Mouse (Mus musculus): ENCODE measurements around the gene Cadps.

Cadps gene

GRCm38 (mm10) chr14:12437976-12438375 is 384.9 kb downstream of the Cadps start:
- Histone ChIP-seq H3K36me3 (ENCODE audit: control insufficient read depth, insufficient read depth, low read length, poor library complexity, severe bottlenecking) (no peaks in the 10 kb centered on the region), H3K27me3 (ENCODE audit: control insufficient read depth, insufficient read depth, low read length, poor library complexity, severe bottlenecking) (no peaks in the 10 kb centered on the region)
- no peak for DNase-seq (ENCODE audit: low read depth, low spot score)

- DNase-seq (ENCODE audit: low read depth, low spot score) = no peak
- Histone ChIP-seq H3K27me3 (ENCODE audit: control insufficient read depth, insufficient read depth, low read length, poor library complexity, severe bottlenecking) (no peaks in the 10 kb centered on the region), H3K36me3 (ENCODE audit: control insufficient read depth, insufficient read depth, low read length, poor library complexity, severe bottlenecking) (no peaks in the 10 kb centered on the region)
Observed at GRCm38 (mm10) chr14:12437422-12437821, 385.5 kb downstream of the Cadps start.

DNA sequence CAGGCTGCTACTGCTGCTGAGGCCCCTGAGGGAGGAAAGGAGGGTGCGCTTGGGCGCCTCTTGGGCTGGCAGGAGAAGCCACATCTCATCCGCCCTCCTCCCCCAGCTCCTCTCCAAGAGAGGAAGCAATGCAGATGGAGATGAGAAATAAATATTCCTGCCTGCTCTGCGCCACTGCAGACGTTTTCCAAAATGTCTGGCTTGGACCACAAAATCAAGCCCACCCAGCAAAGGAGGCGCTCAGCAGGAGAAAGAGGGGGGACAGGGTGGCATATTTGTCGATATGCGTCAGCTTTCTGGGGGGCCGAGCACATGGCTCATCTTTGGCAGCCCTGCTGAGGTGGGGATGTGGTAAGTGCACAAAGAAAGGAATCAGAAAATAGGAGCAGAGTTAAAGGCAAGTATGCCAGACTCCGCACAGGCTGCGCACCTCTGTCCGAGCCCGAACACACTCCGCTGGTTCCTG is 385.9 kb downstream of the Cadps start:
- DNase-seq (ENCODE audit: low read depth, low spot score) = no peak
- H3K36me3 ChIP-seq (ENCODE audit: control insufficient read depth, insufficient read depth, low read length, poor library complexity, severe bottlenecking) = no peaks in the 10 kb centered on the region
- no peaks in the 10 kb centered on the region for H3K27me3 ChIP-seq (ENCODE audit: control insufficient read depth, insufficient read depth, low read length, poor library complexity, severe bottlenecking)

DNA sequence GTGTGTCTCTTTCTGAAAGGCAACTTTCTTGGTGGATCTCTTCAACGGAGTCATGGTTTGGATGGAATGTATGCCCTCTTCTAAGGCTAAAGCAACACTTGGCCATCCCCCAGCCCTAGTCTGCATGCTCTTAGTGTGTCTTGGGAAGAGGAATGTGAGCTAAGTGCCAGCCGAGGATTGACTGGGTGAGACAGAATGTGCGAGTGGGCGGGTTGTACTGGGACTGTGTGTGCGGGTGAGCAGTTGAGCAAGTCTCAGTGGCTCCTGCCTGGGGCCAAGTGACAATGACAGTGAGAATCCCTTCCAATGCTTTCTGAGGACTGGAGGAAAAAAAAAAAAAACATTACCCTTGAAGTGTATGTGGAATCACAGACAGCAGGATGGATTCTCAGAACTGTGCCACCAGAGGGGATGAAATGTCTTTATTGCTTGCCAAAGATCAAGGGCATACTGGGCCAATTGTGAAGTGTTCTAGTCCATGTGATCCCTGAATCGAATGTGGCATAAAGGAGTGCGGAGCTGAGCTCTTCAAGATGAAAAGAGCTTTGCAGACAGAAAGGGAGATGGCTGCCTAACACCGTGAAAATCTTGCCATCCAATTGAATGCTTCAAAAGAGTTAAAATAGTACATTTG is 394.7 kb downstream of the Cadps start:
- no peaks in the 10 kb centered on the region for H3K36me3 ChIP-seq (ENCODE audit: control insufficient read depth, insufficient read depth, low read length, poor library complexity, severe bottlenecking)
- no peak for DNase-seq (ENCODE audit: low read depth, low spot score)

DNA sequence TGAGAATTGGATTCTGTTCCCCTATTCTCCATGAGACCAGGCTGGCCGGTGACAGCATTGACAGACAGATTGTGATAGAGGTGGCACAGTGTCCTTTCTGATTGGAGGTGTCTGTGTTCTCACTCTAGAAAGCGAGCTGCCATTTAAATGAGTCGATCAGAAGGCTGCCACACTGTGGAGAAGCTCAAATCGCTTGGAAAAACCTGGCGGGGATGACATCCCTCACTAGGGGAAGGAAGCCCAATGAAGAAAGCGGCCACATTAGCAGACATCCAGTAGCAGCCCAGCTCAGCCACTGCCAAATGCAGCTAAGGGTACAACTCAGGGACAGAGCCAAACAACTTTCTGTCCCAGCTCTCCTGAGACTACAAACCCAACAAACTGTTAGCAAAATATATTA is 397.6 kb downstream of the Cadps start:
- Histone ChIP-seq H3K36me3 (ENCODE audit: control insufficient read depth, insufficient read depth, low read length, poor library complexity, severe bottlenecking) (no peaks in the 10 kb centered on the region), H3K27me3 (ENCODE audit: control insufficient read depth, insufficient read depth, low read length, poor library complexity, severe bottlenecking) (no peaks in the 10 kb centered on the region)
- no peak for DNase-seq (ENCODE audit: low read depth, low spot score)

More for the DNA sequence above, 394.7 kb downstream of the Cadps start:
- H3K27me3 ChIP-seq (ENCODE audit: control insufficient read depth, insufficient read depth, low read length, poor library complexity, severe bottlenecking) = no peaks in the 10 kb centered on the region

DNA sequence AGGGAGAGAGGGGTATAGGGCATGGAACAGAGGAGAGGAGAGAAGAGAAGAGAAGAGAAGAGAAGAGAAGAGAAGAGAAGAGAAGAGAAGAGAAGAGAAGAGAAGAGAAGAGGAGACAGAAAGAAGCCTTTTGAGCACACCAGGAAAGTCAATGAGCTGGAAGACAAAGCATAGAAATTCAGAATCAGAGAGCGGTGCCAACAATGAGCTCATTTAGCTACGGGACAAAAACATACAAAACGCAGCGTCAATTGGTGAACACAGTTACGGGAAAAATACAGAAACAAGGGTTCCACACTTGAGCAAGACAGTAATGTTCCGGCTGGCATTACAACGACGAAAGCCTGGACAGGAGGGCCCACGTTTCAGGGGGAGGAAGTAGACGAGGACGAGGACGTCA is 412.6 kb downstream of the Cadps start:
- no peaks in the 10 kb centered on the region for H3K36me3 ChIP-seq (ENCODE audit: control insufficient read depth, insufficient read depth, low read length, poor library complexity, severe bottlenecking)
- no peak for DNase-seq (ENCODE audit: low read depth, low spot score)
- no peaks in the 10 kb centered on the region for H3K27me3 ChIP-seq (ENCODE audit: control insufficient read depth, insufficient read depth, low read length, poor library complexity, severe bottlenecking)

GRCm38 (mm10) chr14:12409811-12410210 is 413.1 kb downstream of the Cadps start:
- Histone ChIP-seq H3K27me3 (ENCODE audit: control insufficient read depth, insufficient read depth, low read length, poor library complexity, severe bottlenecking) (no peaks in the 10 kb centered on the region), H3K36me3 (ENCODE audit: control insufficient read depth, insufficient read depth, low read length, poor library complexity, severe bottlenecking) (no peaks in the 10 kb centered on the region)
- DNase-seq (ENCODE audit: low read depth, low spot score) = no peak

GRCm38 (mm10) chr14:12406588-12406987 is 416.3 kb downstream of the Cadps start:
- H3K36me3 ChIP-seq (ENCODE audit: control insufficient read depth, insufficient read depth, low read length, poor library complexity, severe bottlenecking) = no peaks in the 10 kb centered on the region
- H3K27me3 ChIP-seq (ENCODE audit: control insufficient read depth, insufficient read depth, low read length, poor library complexity, severe bottlenecking) = no peaks in the 10 kb centered on the region
- DNase-seq (ENCODE audit: low read depth, low spot score) = no peak

GRCm38 (mm10) chr14:12405201-12405600 is 417.7 kb downstream of the Cadps start:
- Histone ChIP-seq H3K27me3 (ENCODE audit: control insufficient read depth, insufficient read depth, low read length, poor library complexity, severe bottlenecking) (no peaks in the 10 kb centered on the region), H3K36me3 (ENCODE audit: control insufficient read depth, insufficient read depth, low read length, poor library complexity, severe bottlenecking) (no peaks in the 10 kb centered on the region)
- no peak for DNase-seq (ENCODE audit: low read depth, low spot score)

- H3K36me3 ChIP-seq (ENCODE audit: control insufficient read depth, insufficient read depth, low read length, poor library complexity, severe bottlenecking) = no peaks in the 10 kb centered on the region
- DNase-seq (ENCODE audit: low read depth, low spot score) = no peak
- H3K27me3 ChIP-seq (ENCODE audit: control insufficient read depth, insufficient read depth, low read length, poor library complexity, severe bottlenecking) = no peaks in the 10 kb centered on the region
Observed at GRCm38 (mm10) chr14:12404724-12405123, 418.2 kb downstream of the Cadps start.

DNA sequence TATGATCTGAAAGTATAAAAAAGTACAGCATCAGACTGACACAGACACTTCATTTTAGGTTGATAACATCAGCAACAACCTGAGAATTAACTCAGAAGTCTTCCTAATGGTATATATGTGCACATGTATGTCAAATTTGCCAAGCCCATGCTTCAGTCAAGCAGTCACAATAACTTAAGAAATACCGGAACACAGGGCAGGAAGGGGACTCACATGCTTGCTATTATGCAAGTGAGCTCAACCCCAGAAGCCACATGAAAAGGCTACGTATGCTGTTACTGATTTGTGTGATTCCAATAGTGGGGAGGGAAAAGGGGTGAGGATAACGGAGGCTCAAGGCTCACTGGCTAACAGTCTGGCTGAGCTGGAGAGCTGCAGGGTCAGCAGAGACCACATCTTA is 418.8 kb downstream of the Cadps start:
- H3K27me3 ChIP-seq (ENCODE audit: control insufficient read depth, insufficient read depth, low read length, poor library complexity, severe bottlenecking) = no peaks in the 10 kb centered on the region
- no peaks in the 10 kb centered on the region for H3K36me3 ChIP-seq (ENCODE audit: control insufficient read depth, insufficient read depth, low read length, poor library complexity, severe bottlenecking)
- DNase-seq (ENCODE audit: low read depth, low spot score) = no peak

- DNase-seq (ENCODE audit: low read depth, low spot score) = no peak
- H3K36me3 ChIP-seq (ENCODE audit: control insufficient read depth, insufficient read depth, low read length, poor library complexity, severe bottlenecking) = no peaks in the 10 kb centered on the region
Observed at GRCm38 (mm10) chr14:12400116-12400515, 422.8 kb downstream of the Cadps start.

DNA sequence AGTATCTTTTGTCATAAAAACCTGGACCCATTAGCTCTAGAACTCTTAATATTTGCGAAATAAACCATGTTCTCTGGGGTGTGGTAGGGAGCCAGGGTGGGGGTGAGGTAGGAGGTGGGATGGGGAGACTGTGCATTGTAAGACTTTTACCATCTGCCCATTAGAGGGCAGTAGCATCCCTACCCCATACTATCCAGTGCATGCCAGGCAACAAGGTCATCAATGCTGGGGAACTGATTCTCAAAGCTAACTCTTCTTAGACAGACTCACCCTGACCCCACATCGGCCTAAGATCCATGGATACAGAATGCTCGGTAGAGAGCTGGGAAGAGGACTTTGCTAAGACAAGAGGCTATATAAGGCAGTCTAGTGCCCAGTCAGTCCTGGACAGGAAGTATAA is 425.3 kb downstream of the Cadps start:
- Histone ChIP-seq H3K27me3 (ENCODE audit: control insufficient read depth, insufficient read depth, low read length, poor library complexity, severe bottlenecking) (no peaks in the 10 kb centered on the region), H3K36me3 (ENCODE audit: control insufficient read depth, insufficient read depth, low read length, poor library complexity, severe bottlenecking) (no peaks in the 10 kb centered on the region)
- no peak for DNase-seq (ENCODE audit: low read depth, low spot score)

More at GRCm38 (mm10) chr14:12400116-12400515, 422.8 kb downstream of the Cadps start:
- no peaks in the 10 kb centered on the region for H3K27me3 ChIP-seq (ENCODE audit: control insufficient read depth, insufficient read depth, low read length, poor library complexity, severe bottlenecking)

- no peaks in the 10 kb centered on the region for H3K36me3 ChIP-seq (ENCODE audit: control insufficient read depth, insufficient read depth, low read length, poor library complexity, severe bottlenecking)
- H3K27me3 ChIP-seq (ENCODE audit: control insufficient read depth, insufficient read depth, low read length, poor library complexity, severe bottlenecking) = no peaks in the 10 kb centered on the region
- DNase-seq (ENCODE audit: low read depth, low spot score) = no peak
Observed at GRCm38 (mm10) chr14:12394318-12394717, 428.6 kb downstream of the Cadps start.

DNA sequence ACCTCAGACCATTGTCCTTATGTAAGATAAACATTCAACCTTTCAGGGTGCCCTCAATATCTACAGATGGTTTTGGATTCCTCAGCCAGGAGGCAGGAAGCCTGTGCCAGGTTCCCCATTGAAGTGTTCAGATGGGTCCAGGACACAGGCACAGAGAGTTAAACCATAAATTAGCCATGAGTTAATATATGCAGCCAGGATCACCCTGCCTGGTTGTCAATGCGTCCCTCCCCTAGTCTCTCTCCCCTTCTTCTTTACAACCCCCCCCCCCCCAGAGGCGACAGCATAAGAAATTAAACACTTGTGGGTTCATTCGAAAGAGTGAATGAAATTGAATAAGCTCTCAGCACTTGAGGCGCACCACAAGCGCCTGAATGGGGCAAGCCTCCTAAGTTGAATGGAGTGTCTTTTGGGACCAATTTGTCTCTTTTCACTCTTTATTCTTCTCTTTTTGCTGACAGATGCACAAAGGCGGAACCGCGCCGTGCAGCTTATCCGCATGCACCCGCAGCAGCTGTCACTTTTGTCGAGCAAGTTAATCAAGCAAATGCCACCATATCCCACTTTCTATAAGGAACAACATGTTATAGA is 429.5 kb downstream of the Cadps start:
- no peak for DNase-seq (ENCODE audit: low read depth, low spot score)
- H3K27me3 ChIP-seq (ENCODE audit: control insufficient read depth, insufficient read depth, low read length, poor library complexity, severe bottlenecking) = no peaks in the 10 kb centered on the region

DNA sequence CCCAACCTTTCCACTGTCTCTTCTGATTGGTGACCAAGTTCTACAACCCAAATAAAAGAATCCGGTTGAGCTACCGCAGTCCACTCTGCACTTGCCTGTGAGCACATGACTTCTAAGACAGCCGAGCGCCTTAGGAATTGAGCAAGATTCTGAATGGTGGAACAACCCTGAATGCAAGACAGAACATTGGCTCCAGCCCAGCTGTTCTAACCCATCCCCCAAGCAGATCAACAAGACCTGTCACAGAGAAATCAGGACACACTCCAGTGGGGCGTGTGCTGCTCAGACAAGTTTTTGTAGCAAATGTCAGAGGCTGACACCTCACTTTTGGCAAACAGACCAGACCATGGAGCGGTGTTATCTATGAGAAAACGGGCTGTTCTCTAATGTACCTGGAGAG is 431.7 kb downstream of the Cadps start:
- no peak for DNase-seq (ENCODE audit: low read depth, low spot score)
- H3K27me3 ChIP-seq (ENCODE audit: control insufficient read depth, insufficient read depth, low read length, poor library complexity, severe bottlenecking) = no peaks in the 10 kb centered on the region
- H3K36me3 ChIP-seq (ENCODE audit: control insufficient read depth, insufficient read depth, low read length, poor library complexity, severe bottlenecking) = no peaks in the 10 kb centered on the region

More for the DNA sequence above, 429.5 kb downstream of the Cadps start:
- H3K36me3 ChIP-seq (ENCODE audit: control insufficient read depth, insufficient read depth, low read length, poor library complexity, severe bottlenecking) = no peaks in the 10 kb centered on the region

All from splenic B cell, adult 2 months (primary cell).